Comparison of ENCODE assay signal across 6 mouse cellular contexts in genomic region chr17:31020078-31020477, GRCm38 (mm10).
"Had no signal": no experiment of that assay in that cellular context is flagged by ENCODE, and none has a peak within 500 bp of the region (broad histone marks: within the 10 kb centered on the region; RNA-seq: fewer than 3 reads in every experiment).

No protein-coding gene starts in this region.

- H3K36me3 ChIP-seq: limb, embryonic 13.5 days; midbrain, embryonic 10.5 days; neural tube, embryonic 13.5 days; stomach, embryonic 15.5 days had no signal

- H3K4me1 ChIP-seq: stomach, embryonic 15.5 days had no signal

- ATAC-seq: midbrain, embryonic 16.5 days had no signal

- H3K27ac ChIP-seq: limb, embryonic 13.5 days; liver, embryonic 14.5 days; midbrain, embryonic 10.5 days; neural tube, embryonic 13.5 days; stomach, embryonic 15.5 days had no signal

- H3K9ac ChIP-seq: limb, embryonic 13.5 days; liver, embryonic 14.5 days; neural tube, embryonic 13.5 days; stomach, embryonic 15.5 days had no signal

- H3K27me3 ChIP-seq: limb, embryonic 13.5 days; neural tube, embryonic 13.5 days; stomach, embryonic 15.5 days had no signal

- H3K4me2 ChIP-seq: limb, embryonic 13.5 days; neural tube, embryonic 13.5 days; stomach, embryonic 15.5 days had no signal

- H3K4me3 ChIP-seq: limb, embryonic 13.5 days; midbrain, embryonic 10.5 days; neural tube, embryonic 13.5 days; stomach, embryonic 15.5 days had no signal

- H3K9me3 ChIP-seq: midbrain, embryonic 10.5 days; neural tube, embryonic 13.5 days; stomach, embryonic 15.5 days had no signal
